Mouse (Mus musculus) ES-CJ7 (cell line): ENCODE measurements at regions not wholly inside any gene's neighbourhood (a gene's known extent, or its start where the extent isn't known, plus 50 kb on each side); places are given as distances from the start of the nearest gene placed in this dataset.

Source experiments
- DNase-seq: peaks from one replicate; pipeline ENCODE4 v3.0.0; 2011; ENCODE audit warnings: low read depth, low spot score

- DNase-seq: no peak
Measured at GRCm38 (mm10) chr9:61089066-61089686, 283.0 kb upstream of the Tle3 start.

GRCm38 (mm10) chr9:61091036-61091435 is 281.1 kb upstream of the Tle3 start:
- DNase-seq: peak; percentile 20

GRCm38 (mm10) chr9:61092834-61093479 is 279.2 kb upstream of the Tle3 start:
- no peak for DNase-seq

- no peak for DNase-seq
Measured at GRCm38 (mm10) chr9:61095069-61095775, 276.9 kb upstream of the Tle3 start.

GRCm38 (mm10) chr9:61101741-61102450 is 270.3 kb upstream of the Tle3 start:
- peak; percentile 36 for DNase-seq

- DNase-seq: peak; percentile 39
Measured at GRCm38 (mm10) chr9:61102451-61103358, 269.5 kb upstream of the Tle3 start.

GRCm38 (mm10) chr9:61105550-61106280 is 266.5 kb upstream of the Tle3 start:
- no peak for DNase-seq

GRCm38 (mm10) chr9:61109519-61110285 is 262.5 kb upstream of the Tle3 start:
- DNase-seq: peak; percentile 52

GRCm38 (mm10) chr9:61111206-61111605 is 261.0 kb upstream of the Tle3 start:
- DNase-seq: no peak

- DNase-seq: peak; percentile 73
Measured at GRCm38 (mm10) chr9:61111733-61112415, 260.3 kb upstream of the Tle3 start.

- DNase-seq: no peak
Measured at GRCm38 (mm10) chr9:61119252-61119651, 252.9 kb upstream of the Tle3 start.

GRCm38 (mm10) chr9:61120531-61120930 is 251.6 kb upstream of the Tle3 start:
- DNase-seq: no peak

GRCm38 (mm10) chr9:61120931-61121391 is 251.2 kb upstream of the Tle3 start:
- no peak for DNase-seq

GRCm38 (mm10) chr9:61123431-61123830 is 248.7 kb upstream of the Tle3 start:
- no peak for DNase-seq

GRCm38 (mm10) chr9:61125769-61126168 is 246.4 kb upstream of the Tle3 start:
- DNase-seq: no peak

- no peak for DNase-seq
Measured at GRCm38 (mm10) chr9:61128077-61128476, 244.1 kb upstream of the Tle3 start.

- DNase-seq: peak; percentile 62
Measured at GRCm38 (mm10) chr9:61129186-61129585, 243.0 kb upstream of the Tle3 start.

- DNase-seq: no peak
Measured at GRCm38 (mm10) chr9:61130877-61131276, 241.3 kb upstream of the Tle3 start.
